Mouse (Mus musculus): ENCODE data around the gene Abcf2. TPM values are rescaled to one million over a fixed set of nuclear protein-coding genes. Genes with fewer than 3 reads are reported as not detected.

Gene Abcf2
- polyA plus RNA-seq, 1 experiment from 2014 or later = 118 TPM

GRCm38 (mm10) chr5:24536511-24536910, 40.8 kb downstream of the Abcf2 start:
- Histone ChIP-seq H3K4me2 (no peak overlapping the region), H3K27me3 (peaks cover 61% of the 10 kb centered on the region), H3K4me1 (peaks cover 22% of the 10 kb centered on the region), H3K4me3 (replicated peaks) (no peak overlapping the region), H3K9ac (no peak overlapping the region), H3K36me3 (no peaks in the 10 kb centered on the region), H3K9me3 (replicated peaks) (no peaks in the 10 kb centered on the region), H3K27ac (no peak overlapping the region)
- no peak for ATAC-seq (replicated peaks; ENCODE audit: low FRiP score)
- 72% methylated on average over 5 of the region's 5 CpGs for WGBS

- no peaks in the 10 kb centered on the region for H3K36me3 ChIP-seq
- no peak for ATAC-seq (replicated peaks; ENCODE audit: low FRiP score)
- H3K4me3 ChIP-seq (replicated peaks) = no peak overlapping the region
- WGBS = 86% methylated on average over 3 of the region's 3 CpGs
- no peak overlapping the region for H3K27ac ChIP-seq
- no peak overlapping the region for H3K9ac ChIP-seq
- peaks cover 14% of the 10 kb centered on the region for H3K4me1 ChIP-seq
- H3K4me2 ChIP-seq = no peak overlapping the region
- H3K9me3 ChIP-seq (replicated peaks) = no peaks in the 10 kb centered on the region
- H3K27me3 ChIP-seq = peaks cover 67% of the 10 kb centered on the region
Observed at GRCm38 (mm10) chr5:24535731-24536130, 41.5 kb downstream of the Abcf2 start.

GRCm38 (mm10) chr5:24534292-24534691, 43.0 kb downstream of the Abcf2 start:
- ATAC-seq (replicated peaks; ENCODE audit: low FRiP score) = no peak
- WGBS = 54% methylated on average over 5 of the region's 5 CpGs
- peaks cover 2% of the 10 kb centered on the region for H3K4me1 ChIP-seq
- H3K9me3 ChIP-seq (replicated peaks) = no peaks in the 10 kb centered on the region
- no peaks in the 10 kb centered on the region for H3K36me3 ChIP-seq
- H3K4me2 ChIP-seq = no peak overlapping the region
- peaks cover 76% of the 10 kb centered on the region for H3K27me3 ChIP-seq
- H3K27ac ChIP-seq = no peak overlapping the region
- H3K9ac ChIP-seq = no peak overlapping the region
- H3K4me3 ChIP-seq (replicated peaks) = no peak overlapping the region

DNA sequence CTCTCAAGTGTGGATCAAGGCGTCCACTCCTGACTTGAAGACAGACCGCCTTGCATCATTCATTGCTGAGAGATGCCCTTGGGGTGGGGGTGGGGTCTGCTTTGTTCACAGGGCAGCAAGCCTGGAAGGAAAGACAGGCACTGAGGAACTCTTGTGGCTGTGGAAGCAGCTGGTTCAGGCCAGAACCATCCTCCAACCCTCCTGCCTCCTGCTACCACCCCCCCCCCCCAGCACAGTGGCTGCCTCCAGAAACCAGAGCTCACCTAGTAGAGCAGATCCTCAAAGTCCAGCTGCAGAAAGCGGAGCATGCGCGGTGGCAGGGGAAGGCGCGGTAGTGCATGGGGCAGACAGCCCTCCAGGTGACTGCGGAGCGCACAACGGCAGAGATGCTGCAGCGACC, 43.9 kb downstream of the Abcf2 start:
- H3K9ac ChIP-seq = no peak overlapping the region
- peaks cover 81% of the 10 kb centered on the region for H3K27me3 ChIP-seq
- WGBS = 59% methylated on average over 11 of the region's 11 CpGs
- H3K36me3 ChIP-seq = no peaks in the 10 kb centered on the region
- H3K9me3 ChIP-seq (replicated peaks) = no peaks in the 10 kb centered on the region
- no peak for ATAC-seq (replicated peaks; ENCODE audit: low FRiP score)
- no peak overlapping the region for H3K4me3 ChIP-seq (replicated peaks)
- no peak overlapping the region for H3K27ac ChIP-seq
- H3K4me2 ChIP-seq = no peak overlapping the region
- H3K4me1 ChIP-seq = peaks cover 2% of the 10 kb centered on the region

DNA sequence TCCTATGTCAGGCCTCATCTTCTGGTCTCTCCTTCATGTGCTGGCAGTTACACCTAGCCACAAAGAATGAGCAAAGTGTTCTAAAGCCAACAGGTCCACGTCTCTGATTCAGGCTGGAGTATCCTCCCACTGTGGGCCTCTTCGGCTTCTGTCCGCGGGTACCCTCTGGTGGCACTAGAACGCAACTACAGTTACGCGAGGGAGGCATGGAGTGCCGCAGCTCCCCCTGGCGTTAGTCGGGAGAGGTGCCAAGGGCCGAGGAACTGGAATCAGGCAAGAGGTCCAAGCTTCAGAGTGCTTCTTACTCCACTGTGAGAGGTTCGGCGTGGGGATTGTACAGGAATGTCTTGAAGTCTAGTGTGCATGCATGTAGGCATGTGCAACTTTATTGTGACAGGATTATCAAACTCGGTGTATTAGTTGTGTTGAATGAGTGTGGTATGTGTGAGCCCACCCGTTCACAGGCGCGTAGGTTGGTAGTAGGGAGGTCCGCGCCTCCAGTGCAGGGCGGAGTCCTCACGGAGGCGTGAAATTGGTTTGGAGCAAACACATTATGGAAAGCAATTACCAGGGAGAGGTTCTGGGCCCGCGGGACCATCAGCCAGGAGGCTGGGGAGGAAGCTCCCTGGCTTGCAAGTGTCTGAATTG, 47.1 kb downstream of the Abcf2 start:
- Histone ChIP-seq H3K27me3 (peaks cover 92% of the 10 kb centered on the region), H3K27ac (no peak overlapping the region), H3K4me3 (replicated peaks) (no peak overlapping the region), H3K36me3 (no peaks in the 10 kb centered on the region), H3K4me2 (peak overlapping the region; percentile 37), H3K4me1 (peaks cover 17% of the 10 kb centered on the region), H3K9ac (no peak overlapping the region), H3K9me3 (replicated peaks) (no peaks in the 10 kb centered on the region)
- WGBS = 9% methylated on average over 24 of the region's 24 CpGs
- ATAC-seq (replicated peaks; ENCODE audit: low FRiP score) = peak; percentile 64

- ATAC-seq (replicated peaks; ENCODE audit: low FRiP score) = no peak
- Histone ChIP-seq H3K36me3 (no peaks in the 10 kb centered on the region), H3K4me2 (no peak overlapping the region), H3K4me3 (replicated peaks) (no peak overlapping the region), H3K9me3 (replicated peaks) (no peaks in the 10 kb centered on the region), H3K9ac (no peak overlapping the region), H3K27ac (no peak overlapping the region), H3K27me3 (peaks cover 97% of the 10 kb centered on the region), H3K4me1 (peaks cover 19% of the 10 kb centered on the region)
- WGBS = 14% methylated on average over 6 of the region's 6 CpGs
Observed at GRCm38 (mm10) chr5:24527780-24528179, 49.5 kb downstream of the Abcf2 start.

DNA sequence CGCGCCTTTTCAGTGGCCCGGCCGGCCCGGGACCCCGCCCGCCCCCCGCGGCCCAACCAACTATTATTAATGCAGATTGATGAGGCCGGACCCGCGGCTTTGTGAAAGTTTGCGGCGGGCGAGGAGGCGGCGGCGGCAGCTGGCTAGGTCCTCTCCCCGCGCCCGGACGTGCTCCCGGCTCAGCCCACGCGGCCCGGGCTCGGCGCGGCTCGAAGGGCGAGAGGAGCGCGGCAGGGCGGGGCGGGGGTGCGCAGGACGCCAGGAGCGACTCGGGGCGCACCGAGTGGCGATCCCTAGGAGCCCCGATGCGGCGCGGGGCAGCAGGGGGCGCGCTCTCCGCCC, 50.4 kb downstream of the Abcf2 start, which contains the start of gene Gbx1:
Gene Gbx1 (minus strand): TSS at position 314 of the 342 bp plus-strand sequence.
- peak within 1 kb of the TSS; percentile 45 for H3K4me3 ChIP-seq (replicated peaks)
- WGBS = under 1% methylated on average over 31 of the region's 49 CpGs
- peaks cover 19% of the 10 kb centered on the region for H3K4me1 ChIP-seq
- peaks cover 97% of the 10 kb centered on the region for H3K27me3 ChIP-seq
- peak within 1 kb of the TSS; percentile 85 for H3K4me2 ChIP-seq
- H3K27ac ChIP-seq = no peak within 1 kb of the TSS
- no peaks in the 10 kb centered on the region for H3K36me3 ChIP-seq
- no peak for ATAC-seq (replicated peaks; ENCODE audit: low FRiP score)
- no peaks in the 10 kb centered on the region for H3K9me3 ChIP-seq (replicated peaks)
- peak within 1 kb of the TSS; percentile 26; the same call in 1 of the 2 replicates for H3K9ac ChIP-seq

DNA sequence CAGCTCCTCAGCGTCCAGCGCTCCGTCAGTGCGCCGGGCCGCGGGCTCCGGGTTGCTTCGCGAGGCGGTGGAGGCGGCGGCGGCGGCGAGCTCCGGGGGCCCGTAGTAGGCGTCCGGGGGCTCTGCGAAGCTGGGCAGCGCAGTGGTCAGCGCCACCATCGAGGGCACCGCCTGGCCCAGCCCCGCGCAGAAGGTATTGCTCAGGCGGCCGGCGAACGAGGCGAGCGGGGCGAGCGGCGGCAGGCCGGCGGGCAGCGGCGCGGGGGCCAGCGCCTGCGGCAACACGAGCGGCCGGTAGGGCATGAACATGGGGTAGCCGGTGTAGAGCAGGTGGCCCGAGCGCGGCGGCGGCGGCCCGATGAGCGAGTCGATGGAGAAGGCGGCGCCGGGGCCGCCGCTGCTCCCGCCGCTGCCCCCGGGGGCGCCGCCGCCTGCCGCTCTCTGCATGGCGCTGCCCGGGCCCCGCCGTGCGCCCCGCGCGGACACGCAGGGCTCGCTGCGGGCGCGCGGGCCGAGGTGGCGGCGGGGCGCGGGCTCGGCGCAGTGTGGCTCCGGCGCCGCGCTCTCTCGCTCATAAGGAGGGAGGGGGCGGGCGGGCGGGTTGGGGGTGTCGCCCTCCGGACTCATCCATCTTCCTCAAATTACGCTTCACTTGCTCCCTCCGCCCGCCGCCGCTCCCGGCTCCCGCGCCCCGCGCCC, 50.9 kb downstream of the Abcf2 start:
- Histone ChIP-seq H3K36me3 (no peaks in the 10 kb centered on the region), H3K4me1 (peaks cover 19% of the 10 kb centered on the region), H3K27ac (no peak overlapping the region), H3K9ac (peak overlapping the region; percentile 26; the same call in 1 of the 2 replicates), H3K4me2 (peak overlapping the region; percentile 85), H3K27me3 (peaks cover 97% of the 10 kb centered on the region), H3K4me3 (replicated peaks) (peak overlapping the region; percentile 45), H3K9me3 (replicated peaks) (no peaks in the 10 kb centered on the region)
- WGBS = 1% methylated on average over 69 of the region's 109 CpGs
- no peak; the same call in 1 of the 2 replicates for ATAC-seq (replicated peaks; ENCODE audit: low FRiP score)

DNA sequence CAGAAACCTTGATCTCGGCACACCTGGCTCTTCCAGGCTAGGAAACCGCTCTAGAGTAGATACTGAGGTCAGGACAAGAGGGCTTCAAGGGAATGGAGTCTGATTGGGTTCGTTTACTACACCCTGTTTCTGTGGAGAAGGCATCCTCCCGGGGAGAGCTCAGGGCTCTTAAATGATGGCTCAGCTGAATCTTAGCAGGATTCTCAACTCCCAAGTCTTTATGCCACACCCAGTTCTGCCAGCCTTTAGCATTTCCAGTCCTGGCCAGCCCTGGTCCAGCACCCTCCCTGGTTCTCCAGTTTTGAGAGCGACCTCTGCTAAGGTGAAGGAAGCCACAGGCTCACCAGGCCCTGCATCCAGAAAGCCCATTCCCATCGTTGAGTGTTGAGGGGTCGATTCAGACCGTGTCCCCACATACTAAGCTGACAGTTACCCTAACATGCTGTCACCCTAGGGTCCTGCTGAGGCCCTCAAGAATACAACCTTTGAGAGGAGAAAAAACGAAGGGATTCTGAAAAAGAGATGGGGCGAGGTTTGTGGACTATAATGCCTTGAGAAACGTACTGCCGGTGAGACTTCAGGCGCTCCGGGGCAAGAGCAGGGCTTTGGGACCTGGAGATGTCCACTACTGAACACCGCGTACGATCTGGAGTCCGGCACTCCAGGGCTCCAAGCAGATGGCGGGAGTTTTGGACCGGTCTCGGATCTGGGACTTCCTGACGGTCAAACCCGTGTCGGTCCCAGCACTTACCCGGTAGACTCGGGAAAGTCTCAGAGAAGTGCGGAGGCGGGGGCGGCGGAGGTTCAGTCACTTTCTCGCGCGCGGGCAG, 51.7 kb downstream of the Abcf2 start:
- H3K27ac ChIP-seq = no peak overlapping the region
- no peaks in the 10 kb centered on the region for H3K36me3 ChIP-seq
- no peaks in the 10 kb centered on the region for H3K9me3 ChIP-seq (replicated peaks)
- no peak for ATAC-seq (replicated peaks; ENCODE audit: low FRiP score)
- H3K27me3 ChIP-seq = peaks cover 92% of the 10 kb centered on the region
- H3K4me1 ChIP-seq = peaks cover 19% of the 10 kb centered on the region
- 4% methylated on average over 34 of the region's 34 CpGs for WGBS
- H3K4me2 ChIP-seq = peak overlapping the region; percentile 85
- peak overlapping the region; percentile 45 for H3K4me3 ChIP-seq (replicated peaks)
- no peak overlapping the region for H3K9ac ChIP-seq

- Histone ChIP-seq H3K27me3 (peaks cover 94% of the 10 kb centered on the region), H3K4me3 (replicated peaks) (no peak overlapping the region)
- WGBS = 13% methylated on average over 4 of the region's 4 CpGs
Observed at GRCm38 (mm10) chr5:24524522-24524921, 52.7 kb downstream of the Abcf2 start.

GRCm38 (mm10) chr5:24523806-24524205, 53.5 kb downstream of the Abcf2 start:
- WGBS = 57% methylated on average over 8 of the region's 8 CpGs
- peaks cover 93% of the 10 kb centered on the region for H3K27me3 ChIP-seq
- no peaks in the 10 kb centered on the region for H3K36me3 ChIP-seq

More at GRCm38 (mm10) chr5:24524522-24524921, 52.7 kb downstream of the Abcf2 start:
- Histone ChIP-seq H3K36me3 (no peaks in the 10 kb centered on the region), H3K9ac (no peak overlapping the region), H3K4me1 (peaks cover 17% of the 10 kb centered on the region), H3K27ac (no peak overlapping the region), H3K4me2 (no peak overlapping the region), H3K9me3 (replicated peaks) (no peaks in the 10 kb centered on the region)
- no peak for ATAC-seq (replicated peaks; ENCODE audit: low FRiP score)

GRCm38 (mm10) chr5:24521366-24521765, 55.9 kb downstream of the Abcf2 start:
- Histone ChIP-seq H3K27ac (no peak overlapping the region), H3K4me2 (no peak overlapping the region), H3K9me3 (replicated peaks) (no peaks in the 10 kb centered on the region), H3K9ac (no peak overlapping the region), H3K4me3 (replicated peaks) (no peak overlapping the region), H3K27me3 (peaks cover 88% of the 10 kb centered on the region), H3K36me3 (no peaks in the 10 kb centered on the region), H3K4me1 (peaks cover 8% of the 10 kb centered on the region)
- 51% methylated on average over 8 of the region's 8 CpGs for WGBS
- no peak for ATAC-seq (replicated peaks; ENCODE audit: low FRiP score)

More at GRCm38 (mm10) chr5:24523806-24524205, 53.5 kb downstream of the Abcf2 start:
- no peak overlapping the region for H3K27ac ChIP-seq
- H3K4me1 ChIP-seq = peaks cover 17% of the 10 kb centered on the region
- H3K4me2 ChIP-seq = no peak overlapping the region
- H3K9ac ChIP-seq = no peak overlapping the region
- no peak overlapping the region for H3K4me3 ChIP-seq (replicated peaks)
- no peaks in the 10 kb centered on the region for H3K9me3 ChIP-seq (replicated peaks)
- ATAC-seq (replicated peaks; ENCODE audit: low FRiP score) = no peak
